ENCODE assay signal across 30 mouse cellular contexts in genomic region chr9:118683507-118683906, GRCm38 (mm10).
"Had no signal": no experiment of that assay in that cellular context is flagged by ENCODE, and none has a peak within 500 bp of the region (broad histone marks: within the 10 kb centered on the region; RNA-seq: fewer than 3 reads in every experiment).

No protein-coding gene starts in this region.

- H3K27me3 ChIP-seq: limb, embryonic 12.5 days; limb, embryonic 13.5 days; limb, embryonic 15.5 days; liver, embryonic 12.5 days; liver, embryonic 13.5 days; liver, embryonic 15.5 days; lung, embryonic 15.5 days; midbrain, embryonic 12.5 days; midbrain, embryonic 13.5 days; neural tube, embryonic 12.5 days had no signal

- H3K4me2 ChIP-seq: limb, embryonic 12.5 days; limb, embryonic 13.5 days; limb, embryonic 15.5 days; liver, embryonic 11.5 days; liver, embryonic 12.5 days; liver, embryonic 13.5 days; liver, embryonic 15.5 days; lung, embryonic 14.5 days; lung, embryonic 15.5 days; midbrain, embryonic 12.5 days; midbrain, embryonic 13.5 days; neural tube, embryonic 12.5 days had no signal

- ATAC-seq: liver, embryonic 12.5 days; liver, postnatal 0 days; midbrain, embryonic 13.5 days; midbrain, embryonic 16.5 days had no signal

- H3K27ac ChIP-seq: left cerebral cortex, adult 2 months; limb, embryonic 10.5 days; limb, embryonic 12.5 days; limb, embryonic 13.5 days; limb, embryonic 15.5 days; liver, embryonic 12.5 days; liver, embryonic 13.5 days; liver, embryonic 14.5 days; liver, embryonic 15.5 days; lung, embryonic 15.5 days; macrophage; midbrain, embryonic 10.5 days; midbrain, embryonic 12.5 days; midbrain, embryonic 13.5 days; neural tube, embryonic 12.5 days had no signal

- H3K4me3 ChIP-seq: left cerebral cortex, adult 2 months; limb, embryonic 10.5 days; limb, embryonic 12.5 days; limb, embryonic 13.5 days; limb, embryonic 15.5 days; liver, embryonic 12.5 days; liver, embryonic 13.5 days; liver, embryonic 15.5 days; lung, embryonic 15.5 days; megakaryocyte, embryonic 14.5 days; midbrain, embryonic 10.5 days; midbrain, embryonic 12.5 days; midbrain, embryonic 13.5 days; myocyte; neural tube, embryonic 12.5 days had no signal

- H3K9me3 ChIP-seq: limb, embryonic 10.5 days; limb, embryonic 12.5 days; limb, embryonic 13.5 days; limb, embryonic 15.5 days; liver, embryonic 12.5 days; liver, embryonic 13.5 days; liver, embryonic 15.5 days; lung, embryonic 15.5 days; midbrain, embryonic 10.5 days; midbrain, embryonic 12.5 days; midbrain, embryonic 13.5 days; neural tube, embryonic 12.5 days had no signal

- H3K9ac ChIP-seq: limb, embryonic 12.5 days; limb, embryonic 13.5 days; limb, embryonic 15.5 days; liver, embryonic 12.5 days; liver, embryonic 13.5 days; liver, embryonic 14.5 days; liver, embryonic 15.5 days; liver, postnatal 0 days; lung, embryonic 14.5 days; lung, embryonic 15.5 days; midbrain, embryonic 12.5 days; midbrain, embryonic 13.5 days; neural tube, embryonic 12.5 days had no signal

- H3K36me3 ChIP-seq: liver, embryonic 12.5 days; liver, embryonic 13.5 days; liver, embryonic 15.5 days; midbrain, embryonic 10.5 days; midbrain, embryonic 12.5 days; midbrain, embryonic 13.5 days; neural tube, embryonic 12.5 days had no signal

- H3K4me1 ChIP-seq: midbrain, embryonic 12.5 days; midbrain, embryonic 13.5 days had no signal

- DNase-seq: left cerebral cortex, postnatal 4 days; liver; liver, embryonic 13.5 days; liver, postnatal 0 days; lung, adult 18-20 months; lung, adult 2 months; lung, embryonic 14.5 days; lung, postnatal 10 days; lung, postnatal 14 days; lung, postnatal 36 days; lung, postnatal 4 days; midbrain, embryonic 14.5 days had no signal
